Mouse (Mus musculus) midbrain, embryonic 12.5 days (tissue): ENCODE measurements around the gene Tmem110. TPM values are rescaled to one million over a fixed set of nuclear protein-coding genes. Genes with fewer than 3 reads are reported as not detected.

Experiments
- ATAC-seq: fragments of 200-750 bp; cut with Nextera tagmentation; 2 replicates; pipeline ENCODE4 v1.8.0; 2017; ENCODE audit warnings: low read depth, moderate TSS enrichment, moderate library complexity; ENCODE audit not compliant: low FRiP score
- H3K27ac ChIP-seq: fragments of 300-500 bp; sonication (generic); replicated peaks from 2 replicates; pipeline ENCODE4 v1.5.1; 2016; ENCODE audit warnings: mild to moderate bottlenecking
- H3K27me3 ChIP-seq: fragments of 300-500 bp; sonication (generic); 2 replicates; pipeline ENCODE4 v1.6.1; 2016; ENCODE audit warnings: mild to moderate bottlenecking
- H3K36me3 ChIP-seq: fragments of 300-500 bp; sonication (generic); 2 replicates; pipeline ENCODE4 v1.6.1; 2016
- H3K4me1 ChIP-seq: fragments of 300-500 bp; sonication (generic); 2 replicates; pipeline ENCODE4 v1.6.1; 2016
- H3K4me2 ChIP-seq: fragments of 300-500 bp; sonication (generic); replicated peaks from 2 replicates; pipeline ENCODE4 v1.6.1; 2016; ENCODE audit warnings: mild to moderate bottlenecking, moderate library complexity
- H3K4me3 ChIP-seq: fragments of 300-500 bp; sonication (generic); 2 replicates; pipeline ENCODE4 v1.5.1; 2016; ENCODE audit warnings: mild to moderate bottlenecking
- H3K9ac ChIP-seq: fragments of 300-500 bp; sonication (generic); replicated peaks from 2 replicates; pipeline ENCODE4 v1.6.1; 2016; ENCODE audit warnings: mild to moderate bottlenecking, moderate library complexity
- H3K9me3 ChIP-seq: fragments of 300-500 bp; sonication (generic); 2 replicates; pipeline ENCODE4 v1.6.1; 2016; ENCODE audit warnings: mild to moderate bottlenecking
- WGBS: fragments of 180-500 bp; shearing (Covaris S2); methylation state at CpG from one replicate; pipeline ENCODE4 v1.1.7; 2016; 5-methylcytosine and 5-hydroxymethylcytosine counted together
- polyA plus RNA-seq: library from polyadenylated mRNA; unstranded; fragments of >200 nt; fragmentation: Nextera tagmentation; extraction: Ambion mirVana; gene quantifications from 2 replicates; pipeline ENCODE4 v1.2.1, GENCODE M21; 2016

The Tmem110 gene
- 21.2 and 26.0 TPM in 2 replicates for polyA plus RNA-seq

GRCm38 (mm10) chr14:30825476-30826131, at the start of gene Tmem110:
Gene Tmem110, plus strand, starts transcription at chr14:30825590.
- no peaks in the 10 kb centered on the region for H3K27me3 ChIP-seq
- peaks cover 20% of the 10 kb centered on the region for H3K4me1 ChIP-seq
- 0% methylated on average over 65 of the region's 68 CpGs for WGBS
- peak; percentile 95 for ATAC-seq
- H3K36me3 ChIP-seq = no peaks in the 10 kb centered on the region
- peak within 1 kb of the TSS; percentile 70 for H3K4me2 ChIP-seq
- H3K27ac ChIP-seq = peak within 1 kb of the TSS; percentile 67
- H3K9ac ChIP-seq = peak within 1 kb of the TSS; percentile 88
- H3K9me3 ChIP-seq = no peaks in the 10 kb centered on the region
- H3K4me3 ChIP-seq = peak within 1 kb of the TSS; percentile 90

GRCm38 (mm10) chr14:30784614-30785013, 40.8 kb upstream of the Tmem110 start:
- H3K4me1 ChIP-seq = no peaks in the 10 kb centered on the region
- no peaks in the 10 kb centered on the region for H3K27me3 ChIP-seq
- no peak overlapping the region for H3K4me3 ChIP-seq
- H3K4me2 ChIP-seq = no peak overlapping the region
- no peak for ATAC-seq
- no peak overlapping the region for H3K27ac ChIP-seq
- WGBS = 95% methylated on average over 6 of the region's 6 CpGs
- no peaks in the 10 kb centered on the region for H3K9me3 ChIP-seq
- H3K9ac ChIP-seq = no peak overlapping the region
- peaks cover 39% of the 10 kb centered on the region for H3K36me3 ChIP-seq

GRCm38 (mm10) chr14:30789471-30789870, 35.9 kb upstream of the Tmem110 start:
- no peak overlapping the region for H3K4me3 ChIP-seq
- no peak overlapping the region for H3K27ac ChIP-seq
- no peak for ATAC-seq
- H3K36me3 ChIP-seq = peaks cover 43% of the 10 kb centered on the region
- 67% methylated on average over 1 of the region's 1 CpGs for WGBS
- H3K4me1 ChIP-seq = no peaks in the 10 kb centered on the region
- H3K9ac ChIP-seq = no peak overlapping the region
- no peaks in the 10 kb centered on the region for H3K9me3 ChIP-seq
- H3K27me3 ChIP-seq = no peaks in the 10 kb centered on the region
- H3K4me2 ChIP-seq = no peak overlapping the region

- Histone ChIP-seq H3K9ac (no peak overlapping the region), H3K36me3 (peaks cover 36% of the 10 kb centered on the region), H3K4me3 (no peak overlapping the region), H3K4me1 (no peaks in the 10 kb centered on the region), H3K9me3 (no peaks in the 10 kb centered on the region), H3K4me2 (no peak overlapping the region), H3K27me3 (no peaks in the 10 kb centered on the region), H3K27ac (no peak overlapping the region)
- no peak for ATAC-seq
- WGBS = 96% methylated on average over 3 of the region's 3 CpGs
Measured at GRCm38 (mm10) chr14:30792871-30793270, 32.5 kb upstream of the Tmem110 start.

- Histone ChIP-seq H3K36me3 (peaks cover 42% of the 10 kb centered on the region), H3K27ac (no peak overlapping the region), H3K9ac (no peak overlapping the region), H3K27me3 (no peaks in the 10 kb centered on the region), H3K4me2 (no peak overlapping the region), H3K4me1 (no peaks in the 10 kb centered on the region), H3K4me3 (no peak overlapping the region), H3K9me3 (no peaks in the 10 kb centered on the region)
- ATAC-seq = no peak
- 94% methylated on average over 2 of the region's 2 CpGs for WGBS
Measured at GRCm38 (mm10) chr14:30801756-30802155, 23.6 kb upstream of the Tmem110 start.

- no peak overlapping the region for H3K9ac ChIP-seq
- peaks cover 32% of the 10 kb centered on the region for H3K36me3 ChIP-seq
- H3K4me2 ChIP-seq = no peak overlapping the region
- peaks cover 5% of the 10 kb centered on the region for H3K4me1 ChIP-seq
- 88% methylated on average over 3 of the region's 3 CpGs for WGBS
- H3K27ac ChIP-seq = no peak overlapping the region
- H3K9me3 ChIP-seq = no peaks in the 10 kb centered on the region
- H3K4me3 ChIP-seq = no peak overlapping the region
- no peak for ATAC-seq
- H3K27me3 ChIP-seq = no peaks in the 10 kb centered on the region
Measured at GRCm38 (mm10) chr14:30821136-30821535, 4.3 kb upstream of the Tmem110 start.

- H3K36me3 ChIP-seq = peaks cover 7% of the 10 kb centered on the region; the same call in 1 of the 2 replicates
- 77% methylated on average over 6 of the region's 6 CpGs for WGBS
- H3K4me1 ChIP-seq = peaks cover 20% of the 10 kb centered on the region
- no peak for ATAC-seq
- H3K9ac ChIP-seq = no peak overlapping the region
- H3K4me2 ChIP-seq = no peak overlapping the region
- H3K27ac ChIP-seq = no peak overlapping the region
- no peaks in the 10 kb centered on the region for H3K9me3 ChIP-seq
- H3K4me3 ChIP-seq = no peak overlapping the region
- no peaks in the 10 kb centered on the region for H3K27me3 ChIP-seq
Measured at GRCm38 (mm10) chr14:30824456-30824995, 864 bp upstream of the Tmem110 start.

- Histone ChIP-seq H3K4me2 (peak overlapping the region; percentile 70), H3K36me3 (0 out of 2 replicates have a peak, but pooled peaks cover 1% of the 10 kb centered on the region), H3K9ac (no peak overlapping the region), H3K4me3 (peak overlapping the region; percentile 90), H3K9me3 (no peaks in the 10 kb centered on the region), H3K27me3 (no peaks in the 10 kb centered on the region), H3K4me1 (peaks cover 20% of the 10 kb centered on the region), H3K27ac (no peak overlapping the region)
- WGBS = 41% methylated on average over 5 of the region's 5 CpGs
- 0 out of 2 replicates have a peak, but pooled peaks have one; percentile 3 for ATAC-seq
Measured at GRCm38 (mm10) chr14:30825021-30825475, 342 bp upstream of the Tmem110 start.

GRCm38 (mm10) chr14:30826174-30827140, 1.1 kb downstream of the Tmem110 start:
- peak overlapping the region; percentile 88 for H3K9ac ChIP-seq
- peaks cover 20% of the 10 kb centered on the region for H3K4me1 ChIP-seq
- peak overlapping the region; percentile 90 for H3K4me3 ChIP-seq
- H3K27ac ChIP-seq = no peak overlapping the region
- no peaks in the 10 kb centered on the region for H3K27me3 ChIP-seq
- WGBS = 24% methylated on average over 15 of the region's 17 CpGs
- peak; percentile 55 for ATAC-seq
- no peaks in the 10 kb centered on the region for H3K36me3 ChIP-seq
- H3K4me2 ChIP-seq = peak overlapping the region; percentile 70
- no peaks in the 10 kb centered on the region for H3K9me3 ChIP-seq

GRCm38 (mm10) chr14:30827480-30827879, 2.1 kb downstream of the Tmem110 start:
- peaks cover 20% of the 10 kb centered on the region for H3K4me1 ChIP-seq
- peak overlapping the region; percentile 70; the same call in 1 of the 2 replicates for H3K4me2 ChIP-seq
- H3K27ac ChIP-seq = no peak overlapping the region
- no peak for ATAC-seq
- H3K27me3 ChIP-seq = no peaks in the 10 kb centered on the region
- no peak overlapping the region for H3K4me3 ChIP-seq
- no peak overlapping the region for H3K9ac ChIP-seq
- WGBS = 89% methylated on average over 4 of the region's 4 CpGs
- H3K9me3 ChIP-seq = no peaks in the 10 kb centered on the region
- no peaks in the 10 kb centered on the region for H3K36me3 ChIP-seq

- H3K4me3 ChIP-seq = no peak overlapping the region
- no peak overlapping the region for H3K9ac ChIP-seq
- WGBS = over 99% methylated on average over 4 of the region's 4 CpGs
- H3K4me2 ChIP-seq = no peak overlapping the region
- H3K27ac ChIP-seq = no peak overlapping the region
- peaks cover 20% of the 10 kb centered on the region for H3K4me1 ChIP-seq
- no peaks in the 10 kb centered on the region for H3K27me3 ChIP-seq
- no peaks in the 10 kb centered on the region for H3K36me3 ChIP-seq
- H3K9me3 ChIP-seq = no peaks in the 10 kb centered on the region
- no peak for ATAC-seq
Measured at GRCm38 (mm10) chr14:30828077-30828476, 2.7 kb downstream of the Tmem110 start.
